Mouse (Mus musculus) spleen, adult 2 months (tissue): ENCODE data around the gene Calr4.

ENCODE experiments used
- CTCF ChIP-seq: fragments of 200-500 bp; IDR thresholded peaks from 2 replicates; pipeline ENCODE4 v1.5.1; 2011; ENCODE audit warnings: mild to moderate bottlenecking, inconsistent platforms; ENCODE audit not compliant: insufficient read depth, insufficient read length, insufficient replicate concordance; ENCODE audit errors: extremely low read depth
- POLR2A ChIP-seq: fragments of 200-500 bp; IDR thresholded peaks from 2 replicates; pipeline ENCODE4 v1.6.1; 2011; ENCODE audit warnings: low read depth, low read length, inconsistent platforms

GRCm38 (mm10) chr4:109199069-109199468 is 35.2 kb upstream of the Calr4 start:
- TF ChIP-seq CTCF, result no peak
- no peak for TF ChIP-seq POLR2A
